Mouse (Mus musculus) right cerebral cortex, adult 2 months (tissue): ENCODE data around the gene Atg2a.
A peak's percentile ranks its signal among the peaks of the same experiment; 100 is the strongest.
"Not testable (repeated sequence)": the region's sequence is repeated elsewhere in the genome, so short reads cannot be mapped to it uniquely, and the experiment has no call there.

Experiments used
- DNase-seq, 2 experiments: peaks; one replicate each; pipeline ENCODE4 v3.0.0; 2021 to 2022; ENCODE audit warnings: low spot score in 2 of 2

Atg2a gene

GRCm38 (mm10) chr19:6296551-6297210 is 55.2 kb downstream of the Atg2a start:
- no peak for DNase-seq

GRCm38 (mm10) chr19:6297641-6298040 is 56.2 kb downstream of the Atg2a start:
- no peak for DNase-seq

GRCm38 (mm10) chr19:6299003-6299402 is 57.5 kb downstream of the Atg2a start:
- no peak for DNase-seq

- DNase-seq = no peak
Observed at GRCm38 (mm10) chr19:6299450-6300267, 58.2 kb downstream of the Atg2a start.

GRCm38 (mm10) chr19:6300402-6300841 is 59.0 kb downstream of the Atg2a start:
- no peak for DNase-seq

- DNase-seq = no peak
Observed at GRCm38 (mm10) chr19:6302114-6302513, 60.6 kb downstream of the Atg2a start.

GRCm38 (mm10) chr19:6302522-6302921 is 61.1 kb downstream of the Atg2a start:
- DNase-seq = peak in 1 of 2 experiments; percentile 43

- DNase-seq = no peak
Observed at GRCm38 (mm10) chr19:6303831-6304230, 62.4 kb downstream of the Atg2a start.

GRCm38 (mm10) chr19:6304787-6305516 is 63.5 kb downstream of the Atg2a start:
- peak; percentile 72 to 85 for DNase-seq

GRCm38 (mm10) chr19:6305517-6306115 is 64.1 kb downstream of the Atg2a start:
- no peak for DNase-seq

- DNase-seq = peak in 1 of 2 experiments; percentile 31
Observed at GRCm38 (mm10) chr19:6306137-6306551, 64.7 kb downstream of the Atg2a start, which contains the start of gene Cdc42bpg. Cdc42bpg (plus strand) TSS chr19:6306456.

GRCm38 (mm10) chr19:6306586-6306985 is 65.1 kb downstream of the Atg2a start:
- DNase-seq = no peak

- no peak for DNase-seq
Observed at GRCm38 (mm10) chr19:6307733-6308531, 66.5 kb downstream of the Atg2a start.

GRCm38 (mm10) chr19:6310181-6310580 is 68.7 kb downstream of the Atg2a start:
- no peak for DNase-seq

GRCm38 (mm10) chr19:6311783-6312182 is 70.3 kb downstream of the Atg2a start:
- DNase-seq = not testable (repeated sequence)
